Mouse (Mus musculus) embryonic fibroblast, embryonic 13.5 days (primary cell): ENCODE measurements around the gene Zfp692.

Experiments used
- CTCF ChIP-seq: IDR thresholded peaks from 2 replicates; pipeline ENCODE4 v1.5.1; 2011; ENCODE audit warnings: mild to moderate bottlenecking, control low read depth, low read length, moderate library complexity, borderline replicate concordance; ENCODE audit not compliant: insufficient read depth
- POLR2A ChIP-seq: IDR thresholded peaks from 2 replicates; pipeline ENCODE4 v1.6.1; 2011; ENCODE audit warnings: low read depth, mild to moderate bottlenecking, control low read depth, low read length, moderate library complexity

- no peak for TF ChIP-seq CTCF
- no peak for TF ChIP-seq POLR2A
Measured at GRCm38 (mm10) chr11:58275756-58276155, 31.1 kb upstream of the Zfp692 start.
